Mouse (Mus musculus) kidney, embryonic 15.5 days (tissue): Measurements from ENCODE around the gene Erich4. TPM values are rescaled to one million over a fixed set of nuclear protein-coding genes. Genes with fewer than 3 reads are reported as not detected.

Experiments
- ATAC-seq: fragments of 200-750 bp; cut with Nextera tagmentation; replicated peaks from 2 replicates; pipeline ENCODE4 v1.8.0; 2017; ENCODE audit warnings: moderate TSS enrichment; ENCODE audit not compliant: low FRiP score
- H3K27ac ChIP-seq: fragments of 300-500 bp; sonication (generic); 2 replicates; pipeline ENCODE4 v1.5.1; 2015; ENCODE audit warnings: mild to moderate bottlenecking, inconsistent platforms
- H3K27me3 ChIP-seq: fragments of 300-500 bp; sonication (generic); 2 replicates; pipeline ENCODE4 v1.6.1; 2015; ENCODE audit warnings: inconsistent platforms
- H3K36me3 ChIP-seq: fragments of 300-500 bp; sonication (generic); 2 replicates; pipeline ENCODE4 v1.6.1; 2015; ENCODE audit warnings: inconsistent platforms
- H3K4me1 ChIP-seq: fragments of 300-500 bp; sonication (generic); 2 replicates; pipeline ENCODE4 v1.6.1; 2015; ENCODE audit warnings: inconsistent platforms
- H3K4me2 ChIP-seq: fragments of 300-500 bp; sonication (generic); 2 replicates; pipeline ENCODE4 v1.6.1; 2015; ENCODE audit warnings: moderate library complexity, mild to moderate bottlenecking, inconsistent platforms
- H3K4me3 ChIP-seq: fragments of 300-500 bp; sonication (generic); replicated peaks from 2 replicates; pipeline ENCODE4 v1.5.1; 2015; ENCODE audit warnings: mild to moderate bottlenecking, inconsistent platforms
- H3K9ac ChIP-seq: fragments of 300-500 bp; sonication (generic); 2 replicates; pipeline ENCODE4 v1.6.1; 2015; ENCODE audit warnings: mild to moderate bottlenecking, inconsistent platforms
- H3K9me3 ChIP-seq: fragments of 300-500 bp; sonication (generic); replicated peaks from 2 replicates; pipeline ENCODE4 v1.6.1; 2016; ENCODE audit warnings: inconsistent platforms
- WGBS: fragments of 180-500 bp; shearing (Covaris S2); methylation state at CpG from one replicate; pipeline ENCODE4 v1.1.7; 2015; ENCODE audit warnings: mixed read lengths; 5-methylcytosine and 5-hydroxymethylcytosine counted together
- polyA plus RNA-seq: library from polyadenylated mRNA; unstranded; fragments of >200 nt; fragmentation: Nextera tagmentation; extraction: Ambion mirVana; gene quantifications from 2 replicates; pipeline ENCODE4 v1.2.1, GENCODE M21; 2015

The Erich4 gene
- polyA plus RNA-seq, 1 experiment from 2014 or later = 3.1 TPM

GRCm38 (mm10) chr7:25639754-25640153 lies 24.1 kb upstream of the Erich4 start:
- 89% methylated on average over 4 of the region's 4 CpGs for WGBS
- no peak overlapping the region for H3K27ac ChIP-seq
- H3K4me1 ChIP-seq = peaks cover 3% of the 10 kb centered on the region
- no peak overlapping the region for H3K4me2 ChIP-seq
- H3K36me3 ChIP-seq = peaks cover 38% of the 10 kb centered on the region
- ATAC-seq = no peak
- no peak overlapping the region for H3K4me3 ChIP-seq
- no peaks in the 10 kb centered on the region for H3K9me3 ChIP-seq
- no peak overlapping the region for H3K9ac ChIP-seq
- no peaks in the 10 kb centered on the region for H3K27me3 ChIP-seq

GRCm38 (mm10) chr7:25637099-25637498 lies 21.4 kb upstream of the Erich4 start:
- WGBS = 90% methylated on average over 5 of the region's 5 CpGs
- no peak overlapping the region for H3K9ac ChIP-seq
- H3K4me2 ChIP-seq = no peak overlapping the region
- no peaks in the 10 kb centered on the region for H3K9me3 ChIP-seq
- H3K4me3 ChIP-seq = no peak overlapping the region
- H3K4me1 ChIP-seq = no peaks in the 10 kb centered on the region
- H3K27me3 ChIP-seq = no peaks in the 10 kb centered on the region
- H3K36me3 ChIP-seq = peaks cover 52% of the 10 kb centered on the region
- H3K27ac ChIP-seq = no peak overlapping the region
- no peak for ATAC-seq

- Histone ChIP-seq H3K9me3 (no peaks in the 10 kb centered on the region), H3K4me3 (no peak overlapping the region), H3K9ac (no peak overlapping the region), H3K27me3 (no peaks in the 10 kb centered on the region), H3K36me3 (peaks cover 55% of the 10 kb centered on the region), H3K27ac (no peak overlapping the region), H3K4me1 (no peaks in the 10 kb centered on the region), H3K4me2 (no peak overlapping the region)
- ATAC-seq = no peak
- 68% methylated on average over 3 of the region's 3 CpGs for WGBS
Observed at GRCm38 (mm10) chr7:25636373-25636772, 20.7 kb upstream of the Erich4 start.

GRCm38 (mm10) chr7:25632679-25633078 lies 17.0 kb upstream of the Erich4 start:
- Histone ChIP-seq H3K9me3 (no peaks in the 10 kb centered on the region), H3K9ac (no peak overlapping the region), H3K4me2 (no peak overlapping the region), H3K36me3 (peaks cover 60% of the 10 kb centered on the region), H3K4me3 (no peak overlapping the region), H3K27ac (no peak overlapping the region), H3K27me3 (no peaks in the 10 kb centered on the region), H3K4me1 (peaks cover 18% of the 10 kb centered on the region)
- ATAC-seq = no peak
- WGBS = 89% methylated on average over 5 of the region's 5 CpGs

- WGBS = 64% methylated on average over 8 of the region's 8 CpGs
- 0 out of 2 replicates have a peak overlapping the region, but pooled peaks have one; percentile 86 for H3K27ac ChIP-seq
- peaks cover 33% of the 10 kb centered on the region for H3K4me1 ChIP-seq
- H3K9me3 ChIP-seq = no peaks in the 10 kb centered on the region
- H3K9ac ChIP-seq = peak overlapping the region; percentile 56
- no peaks in the 10 kb centered on the region for H3K27me3 ChIP-seq
- H3K4me3 ChIP-seq = peak overlapping the region; percentile 51
- H3K36me3 ChIP-seq = peaks cover 65% of the 10 kb centered on the region
- no peak for ATAC-seq
- H3K4me2 ChIP-seq = peak overlapping the region; percentile 81
Observed at GRCm38 (mm10) chr7:25628323-25628620, 12.6 kb upstream of the Erich4 start.

GRCm38 (mm10) chr7:25627431-25628322 lies 12.0 kb upstream of the Erich4 start:
- H3K4me3 ChIP-seq = peak overlapping the region; percentile 51
- H3K27me3 ChIP-seq = no peaks in the 10 kb centered on the region
- H3K4me2 ChIP-seq = peak overlapping the region; percentile 81
- H3K9ac ChIP-seq = peak overlapping the region; percentile 56
- no peaks in the 10 kb centered on the region for H3K9me3 ChIP-seq
- H3K27ac ChIP-seq = peak overlapping the region; percentile 86
- H3K36me3 ChIP-seq = peaks cover 65% of the 10 kb centered on the region
- H3K4me1 ChIP-seq = peaks cover 33% of the 10 kb centered on the region
- peak; percentile 90 for ATAC-seq
- 13% methylated on average over 38 of the region's 38 CpGs for WGBS

- H3K27ac ChIP-seq = peak within 1 kb of the TSS; percentile 86
Observed at GRCm38 (mm10) chr7:25626509-25627430, 11.1 kb upstream of the Erich4 start, which contains the start of gene B3gnt8. TSS of gene B3gnt8 (plus strand) at chr7:25626654.

GRCm38 (mm10) chr7:25625594-25626250 lies 10.0 kb upstream of the Erich4 start:
- Histone ChIP-seq H3K4me1 (peaks cover 33% of the 10 kb centered on the region), H3K27ac (peak overlapping the region; percentile 86), H3K4me3 (no peak overlapping the region), H3K9ac (no peak overlapping the region), H3K9me3 (no peaks in the 10 kb centered on the region), H3K4me2 (no peak overlapping the region), H3K27me3 (no peaks in the 10 kb centered on the region), H3K36me3 (peaks cover 66% of the 10 kb centered on the region)
- 73% methylated on average over 10 of the region's 10 CpGs for WGBS
- ATAC-seq = no peak

More at GRCm38 (mm10) chr7:25626509-25627430, 11.1 kb upstream of the Erich4 start, which contains the start of gene B3gnt8:
- Histone ChIP-seq H3K4me1 (peaks cover 33% of the 10 kb centered on the region), H3K27me3 (no peaks in the 10 kb centered on the region), H3K4me2 (peak within 1 kb of the TSS; percentile 81), H3K36me3 (peaks cover 65% of the 10 kb centered on the region), H3K4me3 (peak within 1 kb of the TSS; percentile 51), H3K9ac (peak within 1 kb of the TSS; percentile 56), H3K9me3 (no peaks in the 10 kb centered on the region)
- ATAC-seq = peak; percentile 40
- 14% methylated on average over 29 of the region's 29 CpGs for WGBS

- Histone ChIP-seq H3K9me3 (no peaks in the 10 kb centered on the region), H3K27ac (no peak overlapping the region), H3K4me1 (peaks cover 37% of the 10 kb centered on the region), H3K9ac (no peak overlapping the region), H3K36me3 (peaks cover 58% of the 10 kb centered on the region), H3K4me3 (no peak overlapping the region), H3K27me3 (no peaks in the 10 kb centered on the region), H3K4me2 (no peak overlapping the region)
- 82% methylated on average over 5 of the region's 5 CpGs for WGBS
- ATAC-seq = no peak
Observed at GRCm38 (mm10) chr7:25624851-25625250, 9.2 kb upstream of the Erich4 start.

GRCm38 (mm10) chr7:25623857-25624370 lies 8.2 kb upstream of the Erich4 start:
- WGBS = 93% methylated on average over 11 of the region's 11 CpGs
- no peak overlapping the region for H3K27ac ChIP-seq
- no peak for ATAC-seq
- H3K9me3 ChIP-seq = no peaks in the 10 kb centered on the region
- H3K4me2 ChIP-seq = no peak overlapping the region
- peaks cover 49% of the 10 kb centered on the region for H3K36me3 ChIP-seq
- H3K4me1 ChIP-seq = peaks cover 36% of the 10 kb centered on the region
- H3K4me3 ChIP-seq = no peak overlapping the region
- H3K27me3 ChIP-seq = no peaks in the 10 kb centered on the region
- H3K9ac ChIP-seq = no peak overlapping the region

- WGBS = 93% methylated on average over 11 of the region's 11 CpGs
- H3K4me2 ChIP-seq = no peak overlapping the region
- no peak for ATAC-seq
Observed at GRCm38 (mm10) chr7:25620751-25621150, 5.1 kb upstream of the Erich4 start.

More at GRCm38 (mm10) chr7:25620751-25621150, 5.1 kb upstream of the Erich4 start:
- H3K9me3 ChIP-seq = no peaks in the 10 kb centered on the region
- H3K4me1 ChIP-seq = peaks cover 10% of the 10 kb centered on the region
- H3K4me3 ChIP-seq = no peak overlapping the region
- no peak overlapping the region for H3K9ac ChIP-seq
- no peak overlapping the region for H3K27ac ChIP-seq
- no peaks in the 10 kb centered on the region for H3K27me3 ChIP-seq
- H3K36me3 ChIP-seq = peaks cover 48% of the 10 kb centered on the region
